Mouse (Mus musculus): ENCODE results near the gene Lnx1.

- TF ChIP-seq CTCF (IDR thresholded peaks at IDR 0.05) (no peak), EP300 (IDR thresholded peaks at IDR 0.05) (no peak)
Measured at GRCm38 (mm10) chr5:74703741-74704459, 1.2 kb upstream of the Lnx1 start.

Measured in lung, postnatal 0 days (tissue).